Mouse (Mus musculus) cerebellum, postnatal 14 days (tissue): ENCODE measurements around the gene Arsj.
A peak's percentile ranks its signal among the peaks of the same experiment; 100 is the strongest.

Experiments
- DNase-seq, 2 experiments: peaks; one replicate each; pipeline ENCODE4 v3.0.0; 2021; ENCODE audit warnings: mixed read lengths in 2 of 2

Arsj gene

GRCm38 (mm10) chr3:126402836-126403235, 39.4 kb downstream of the Arsj start:
- peak; percentile 89 to 92 for DNase-seq

DNA sequence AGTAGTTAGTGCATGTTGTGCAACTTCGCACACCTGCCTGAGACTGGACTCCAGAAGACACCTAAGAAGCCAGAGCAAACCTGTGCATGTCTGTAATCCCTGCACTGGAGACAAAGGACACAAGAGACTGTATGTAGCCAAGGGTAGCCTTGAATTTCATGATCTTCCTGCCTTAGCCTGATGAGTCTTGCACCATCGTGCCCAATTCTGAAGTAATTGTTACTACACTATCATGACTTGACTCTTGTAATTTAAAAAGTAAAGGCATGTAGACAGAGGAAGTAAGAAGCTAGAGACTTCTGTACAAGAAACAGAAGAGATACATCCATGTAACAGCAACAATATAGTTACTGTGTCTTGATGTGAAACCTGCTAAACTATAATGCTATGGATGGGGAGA, 40.7 kb downstream of the Arsj start:
- no peak for DNase-seq

DNA sequence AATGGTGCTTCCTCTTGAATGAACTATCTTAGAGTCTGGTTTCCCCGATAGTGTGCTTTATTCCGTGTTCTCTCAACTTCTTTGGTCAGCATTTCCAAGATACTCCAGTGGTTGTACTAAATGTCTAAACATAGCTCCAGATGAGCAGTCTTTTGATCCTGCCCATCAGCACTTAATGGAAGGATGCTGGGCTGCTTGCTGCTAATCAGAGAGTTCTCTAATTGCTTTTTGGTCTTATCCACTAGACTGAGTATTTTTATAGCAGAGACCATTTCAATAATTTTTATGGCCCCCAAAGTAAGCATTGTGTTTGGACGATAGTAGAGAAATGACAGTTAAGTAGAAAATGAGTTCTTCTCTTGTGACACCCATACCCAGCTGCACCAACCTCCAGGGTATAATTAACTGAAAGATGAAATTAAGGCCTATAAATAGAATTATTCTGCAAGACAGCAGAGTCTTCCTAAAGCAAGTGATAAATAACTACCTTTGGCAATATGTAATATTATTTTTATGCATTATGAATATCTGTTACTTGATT, 67.1 kb downstream of the Arsj start:
- no peak for DNase-seq

DNA sequence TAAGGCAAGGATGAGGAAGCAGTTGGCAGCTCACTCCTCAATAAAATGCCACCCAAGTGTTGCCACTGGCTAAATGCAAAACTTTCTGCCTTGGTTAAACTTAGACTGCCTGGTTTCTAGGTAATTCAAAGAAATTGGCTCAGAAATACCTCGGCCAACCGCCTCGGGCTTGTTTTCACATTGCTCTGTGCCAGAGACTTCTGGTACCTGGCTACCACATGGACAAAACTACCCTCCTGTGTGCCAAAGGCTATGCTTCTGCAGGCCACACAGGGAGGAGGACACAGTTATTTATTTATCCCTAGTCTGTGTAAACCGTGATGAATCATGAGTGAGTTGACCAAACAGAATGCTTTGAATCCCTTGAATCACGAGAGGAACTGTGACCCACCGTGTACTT, 75.8 kb downstream of the Arsj start:
- peak; percentile 22 to 41 for DNase-seq

DNA sequence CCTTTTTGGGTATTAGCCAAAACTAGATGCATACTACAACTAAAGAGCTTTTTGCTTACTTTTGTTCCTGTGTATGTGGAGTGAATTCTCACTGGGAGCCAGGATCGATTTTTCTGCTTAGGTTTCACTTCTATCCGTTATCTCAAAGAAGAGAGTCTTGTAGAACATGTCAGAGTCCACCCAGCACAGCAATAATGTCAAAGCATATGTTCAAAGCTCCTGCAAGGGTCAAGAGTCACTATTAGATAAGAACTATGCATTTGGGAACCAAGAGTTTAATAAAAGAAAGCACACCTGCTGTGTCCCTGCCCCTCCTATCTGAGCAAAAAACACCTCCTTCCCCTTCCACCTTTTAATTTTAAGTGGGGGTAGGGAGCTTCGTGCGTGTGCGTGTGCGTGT, 85.6 kb downstream of the Arsj start:
- no peak for DNase-seq

GRCm38 (mm10) chr3:126449515-126449914, 86.0 kb downstream of the Arsj start:
- DNase-seq = no peak

GRCm38 (mm10) chr3:126455787-126456482, 92.5 kb downstream of the Arsj start:
- peak; percentile 62 to 77 for DNase-seq

DNA sequence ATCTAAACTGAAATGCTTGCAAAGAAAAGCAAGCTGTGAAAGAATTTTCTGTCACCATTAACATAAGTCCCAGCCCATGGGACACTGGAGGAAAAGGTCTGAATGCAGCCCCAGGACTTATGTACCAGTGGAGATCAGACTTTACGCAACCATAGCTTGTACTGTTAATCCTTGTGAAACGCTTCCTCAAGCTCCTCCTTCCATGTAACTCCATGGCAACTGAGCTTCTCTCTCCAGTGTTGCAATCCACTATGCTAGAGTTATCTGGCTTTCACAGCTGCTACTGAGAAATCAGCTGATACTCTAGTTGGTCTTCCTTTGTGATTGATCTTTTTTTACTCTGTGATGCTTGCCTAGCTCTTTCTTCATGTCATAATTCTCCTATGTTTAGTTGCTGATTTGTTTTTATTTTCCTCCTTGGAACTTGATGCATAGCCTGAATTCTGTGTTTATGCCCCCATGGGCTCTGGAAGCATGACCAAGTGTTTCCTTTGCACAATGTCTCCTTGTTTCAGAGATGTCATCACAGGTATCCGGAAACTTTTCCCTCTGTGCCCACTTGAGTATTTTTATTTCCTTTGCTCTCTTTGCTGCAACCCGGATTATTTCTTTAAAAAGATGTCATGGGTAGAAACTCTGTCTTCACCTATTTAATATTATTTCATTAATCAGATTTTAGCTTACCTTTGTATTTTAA, 99.8 kb downstream of the Arsj start:
- no peak for DNase-seq

- no peak for DNase-seq
Measured at GRCm38 (mm10) chr3:126464262-126464661, 100.8 kb downstream of the Arsj start.
